Mouse (Mus musculus) heart, adult 2 months (tissue): ENCODE results near the gene Nop2.

Experiments used
- CTCF ChIP-seq: fragments of 200-600 bp; IDR thresholded peaks from 2 replicates; pipeline ENCODE4 v1.8.1; 2022; ENCODE audit warnings: antibody characterized with exemption, mild to moderate bottlenecking, moderate library complexity
- POLR2A ChIP-seq: fragments of 200-500 bp; IDR thresholded peaks from 2 replicates; pipeline ENCODE4 v1.6.1; 2011; ENCODE audit warnings: mild to moderate bottlenecking, low read depth, low read length, control low read depth; ENCODE audit not compliant: insufficient read depth

DNA sequence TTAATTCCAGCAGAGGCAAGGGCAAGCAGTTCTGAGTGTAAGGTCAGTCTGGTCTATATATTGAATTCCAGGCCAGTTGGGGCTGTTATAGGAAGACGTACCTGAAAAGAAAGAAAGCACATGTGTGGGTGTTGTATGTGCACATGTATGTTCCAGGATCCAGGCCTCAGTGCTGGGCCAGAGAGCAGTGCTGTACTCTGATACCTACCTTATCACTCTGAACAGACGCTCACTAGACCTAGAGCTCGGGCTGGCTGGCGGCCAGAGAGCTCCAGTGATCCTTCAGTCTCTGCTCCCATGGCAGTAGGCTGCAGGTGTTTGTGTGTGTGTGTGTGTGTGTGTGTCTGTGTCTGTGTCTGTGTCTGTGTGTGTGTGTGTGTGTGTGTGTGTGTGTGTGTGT, 27.5 kb upstream of the Nop2 start:
- TF ChIP-seq POLR2A, result no peak
- no peak for TF ChIP-seq CTCF
